Mouse (Mus musculus) heart, embryonic 13.5 days (tissue): Measurements from ENCODE around the gene 1700012A03Rik. TPM values are rescaled to one million over a fixed set of nuclear protein-coding genes. Genes with fewer than 3 reads are reported as not detected.

Experiments
- ATAC-seq: fragments of 200-750 bp; cut with Nextera tagmentation; 2 replicates; pipeline ENCODE4 v1.8.0; 2017; ENCODE audit warnings: moderate TSS enrichment; ENCODE audit not compliant: insufficient number of reproducible peaks, low FRiP score, low TSS enrichment; ENCODE audit errors: extremely low read depth
- H3K27ac ChIP-seq: fragments of 300-500 bp; sonication (generic); replicated peaks from 2 replicates; pipeline ENCODE4 v1.5.1; 2015; ENCODE audit warnings: moderate library complexity, mild to moderate bottlenecking, inconsistent platforms
- H3K27me3 ChIP-seq: fragments of 300-500 bp; sonication (generic); replicated peaks from 2 replicates; pipeline ENCODE4 v1.6.1; 2015; ENCODE audit warnings: mild to moderate bottlenecking, inconsistent platforms
- H3K36me3 ChIP-seq: fragments of 300-500 bp; sonication (generic); 2 replicates; pipeline ENCODE4 v1.6.1; 2015; ENCODE audit warnings: mild to moderate bottlenecking, inconsistent platforms
- H3K4me1 ChIP-seq: fragments of 300-500 bp; sonication (generic); 2 replicates; pipeline ENCODE4 v1.6.1; 2015; ENCODE audit warnings: inconsistent platforms
- H3K4me2 ChIP-seq: fragments of 300-500 bp; sonication (generic); 2 replicates; pipeline ENCODE4 v1.6.1; 2015; ENCODE audit warnings: inconsistent platforms, mild to moderate bottlenecking, moderate library complexity
- H3K4me3 ChIP-seq: fragments of 300-500 bp; sonication (generic); 2 replicates; pipeline ENCODE4 v1.5.1; 2015; ENCODE audit warnings: moderate library complexity, mild to moderate bottlenecking, inconsistent platforms
- H3K9ac ChIP-seq: fragments of 300-500 bp; sonication (generic); 2 replicates; pipeline ENCODE4 v1.6.1; 2015; ENCODE audit warnings: inconsistent platforms, mild to moderate bottlenecking, moderate library complexity
- H3K9me3 ChIP-seq: fragments of 300-500 bp; sonication (generic); 2 replicates; pipeline ENCODE4 v1.6.1; 2016; ENCODE audit warnings: inconsistent platforms
- WGBS: fragments of 180-500 bp; shearing (Covaris S2); methylation state at CpG from one replicate; pipeline ENCODE4 v1.1.7; 2015; ENCODE audit warnings: mixed read lengths; 5-methylcytosine and 5-hydroxymethylcytosine counted together
- polyA plus RNA-seq: library from polyadenylated mRNA; unstranded; fragments of >200 nt; fragmentation: Nextera tagmentation; extraction: Ambion mirVana; gene quantifications from 2 replicates; pipeline ENCODE4 v1.2.1, GENCODE M21; 2015

The 1700012A03Rik gene
- polyA plus RNA-seq = not detected in 2 replicates

- Histone ChIP-seq H3K4me3 (no peak within 1 kb of the TSS), H3K9ac (no peak within 1 kb of the TSS), H3K27me3 (no peaks in the 10 kb centered on the region; the same call in 1 of the 2 replicates), H3K4me2 (no peak within 1 kb of the TSS), H3K36me3 (no peaks in the 10 kb centered on the region), H3K4me1 (no peaks in the 10 kb centered on the region), H3K27ac (no peak within 1 kb of the TSS), H3K9me3 (no peaks in the 10 kb centered on the region)
- WGBS = 74% methylated on average over 3 of the region's 3 CpGs
- no peak for ATAC-seq
Measured at GRCm38 (mm10) chr6:32049951-32050345, at the start of gene 1700012A03Rik. Gene 1700012A03Rik, plus strand, starts transcription at chr6:32050246.

GRCm38 (mm10) chr6:32004228-32004627 is 45.8 kb upstream of the 1700012A03Rik start:
- H3K4me2 ChIP-seq = no peak overlapping the region
- H3K27me3 ChIP-seq = no peaks in the 10 kb centered on the region
- WGBS = 80% methylated on average over 10 of the region's 10 CpGs
- no peaks in the 10 kb centered on the region for H3K4me1 ChIP-seq
- H3K4me3 ChIP-seq = no peak overlapping the region
- no peak overlapping the region for H3K9ac ChIP-seq
- no peak for ATAC-seq
- H3K9me3 ChIP-seq = 0 out of 2 replicates have a peak, but pooled peaks cover 3% of the 10 kb centered on the region
- no peak overlapping the region for H3K27ac ChIP-seq
- H3K36me3 ChIP-seq = no peaks in the 10 kb centered on the region

- H3K4me1 ChIP-seq = no peaks in the 10 kb centered on the region
- no peaks in the 10 kb centered on the region for H3K36me3 ChIP-seq
- no peak overlapping the region for H3K4me2 ChIP-seq
- H3K4me3 ChIP-seq = no peak overlapping the region
- no peaks in the 10 kb centered on the region for H3K27me3 ChIP-seq
- H3K27ac ChIP-seq = no peak overlapping the region
- 0 out of 2 replicates have a peak, but pooled peaks cover 3% of the 10 kb centered on the region for H3K9me3 ChIP-seq
- H3K9ac ChIP-seq = no peak overlapping the region
- 62% methylated on average over 2 of the region's 2 CpGs for WGBS
- ATAC-seq = no peak
Measured at GRCm38 (mm10) chr6:32005914-32006313, 44.1 kb upstream of the 1700012A03Rik start.

GRCm38 (mm10) chr6:32006382-32006781 is 43.7 kb upstream of the 1700012A03Rik start:
- Histone ChIP-seq H3K4me3 (no peak overlapping the region), H3K27me3 (no peaks in the 10 kb centered on the region), H3K27ac (no peak overlapping the region), H3K9me3 (0 out of 2 replicates have a peak, but pooled peaks cover 3% of the 10 kb centered on the region), H3K9ac (no peak overlapping the region), H3K4me2 (no peak overlapping the region), H3K36me3 (no peaks in the 10 kb centered on the region), H3K4me1 (no peaks in the 10 kb centered on the region)
- 75% methylated on average over 6 of the region's 6 CpGs for WGBS
- no peak for ATAC-seq

- no peak overlapping the region for H3K4me3 ChIP-seq
- no peaks in the 10 kb centered on the region for H3K4me1 ChIP-seq
- no peak for ATAC-seq
- 90% methylated on average over 3 of the region's 3 CpGs for WGBS
- no peak overlapping the region for H3K27ac ChIP-seq
- H3K27me3 ChIP-seq = no peaks in the 10 kb centered on the region
- no peak overlapping the region for H3K9ac ChIP-seq
- no peak overlapping the region for H3K4me2 ChIP-seq
- H3K9me3 ChIP-seq = 0 out of 2 replicates have a peak, but pooled peaks cover 3% of the 10 kb centered on the region
- H3K36me3 ChIP-seq = no peaks in the 10 kb centered on the region
Measured at GRCm38 (mm10) chr6:32007336-32007735, 42.7 kb upstream of the 1700012A03Rik start.

- Histone ChIP-seq H3K36me3 (no peaks in the 10 kb centered on the region), H3K27ac (no peak overlapping the region), H3K4me1 (peaks cover 25% of the 10 kb centered on the region), H3K27me3 (no peaks in the 10 kb centered on the region), H3K4me3 (no peak overlapping the region), H3K4me2 (no peak overlapping the region), H3K9me3 (no peaks in the 10 kb centered on the region), H3K9ac (no peak overlapping the region)
- WGBS = 61% methylated on average over 7 of the region's 7 CpGs
- ATAC-seq = no peak
Measured at GRCm38 (mm10) chr6:32016841-32017240, 33.2 kb upstream of the 1700012A03Rik start.

- peaks cover 29% of the 10 kb centered on the region for H3K4me1 ChIP-seq
- no peak overlapping the region for H3K27ac ChIP-seq
- H3K4me2 ChIP-seq = no peak overlapping the region
- H3K27me3 ChIP-seq = no peaks in the 10 kb centered on the region
- no peaks in the 10 kb centered on the region for H3K9me3 ChIP-seq
- no peak overlapping the region for H3K4me3 ChIP-seq
- H3K9ac ChIP-seq = no peak overlapping the region
- no peak for ATAC-seq
- H3K36me3 ChIP-seq = no peaks in the 10 kb centered on the region
- 79% methylated on average over 14 of the region's 14 CpGs for WGBS
Measured at GRCm38 (mm10) chr6:32017406-32018104, 32.5 kb upstream of the 1700012A03Rik start.

GRCm38 (mm10) chr6:32018105-32018446 is 32.0 kb upstream of the 1700012A03Rik start:
- H3K27ac ChIP-seq = no peak overlapping the region
- H3K36me3 ChIP-seq = no peaks in the 10 kb centered on the region
- no peak overlapping the region for H3K4me2 ChIP-seq
- H3K9ac ChIP-seq = no peak overlapping the region
- no peak overlapping the region for H3K4me3 ChIP-seq
- ATAC-seq = no peak
- 34% methylated on average over 5 of the region's 5 CpGs for WGBS
- H3K27me3 ChIP-seq = no peaks in the 10 kb centered on the region
- H3K9me3 ChIP-seq = no peaks in the 10 kb centered on the region
- H3K4me1 ChIP-seq = peaks cover 29% of the 10 kb centered on the region

GRCm38 (mm10) chr6:32021853-32022536 is 28.1 kb upstream of the 1700012A03Rik start:
- Histone ChIP-seq H3K4me3 (no peak overlapping the region), H3K4me2 (no peak overlapping the region), H3K9ac (no peak overlapping the region), H3K9me3 (no peaks in the 10 kb centered on the region), H3K27ac (no peak overlapping the region), H3K36me3 (no peaks in the 10 kb centered on the region), H3K27me3 (no peaks in the 10 kb centered on the region), H3K4me1 (peaks cover 26% of the 10 kb centered on the region)
- WGBS = 54% methylated on average over 10 of the region's 10 CpGs
- ATAC-seq = no peak

- peaks cover 21% of the 10 kb centered on the region for H3K4me1 ChIP-seq
- H3K4me3 ChIP-seq = no peak overlapping the region
- H3K4me2 ChIP-seq = no peak overlapping the region
- no peaks in the 10 kb centered on the region for H3K27me3 ChIP-seq
- no peaks in the 10 kb centered on the region for H3K9me3 ChIP-seq
- ATAC-seq = no peak
- WGBS = 70% methylated on average over 1 of the region's 1 CpGs
- H3K9ac ChIP-seq = no peak overlapping the region
- H3K36me3 ChIP-seq = no peaks in the 10 kb centered on the region
- no peak overlapping the region for H3K27ac ChIP-seq
Measured at GRCm38 (mm10) chr6:32022537-32022869, 27.5 kb upstream of the 1700012A03Rik start.

- H3K4me1 ChIP-seq = no peaks in the 10 kb centered on the region
- no peak for ATAC-seq
- no peaks in the 10 kb centered on the region for H3K27me3 ChIP-seq
- no peaks in the 10 kb centered on the region for H3K9me3 ChIP-seq
- H3K4me2 ChIP-seq = no peak overlapping the region
- H3K27ac ChIP-seq = no peak overlapping the region
- no peak overlapping the region for H3K9ac ChIP-seq
- H3K4me3 ChIP-seq = no peak overlapping the region
- no peaks in the 10 kb centered on the region for H3K36me3 ChIP-seq
- 68% methylated on average over 3 of the region's 3 CpGs for WGBS
Measured at GRCm38 (mm10) chr6:32028228-32029009, 21.6 kb upstream of the 1700012A03Rik start.
